Mouse (Mus musculus) midbrain, embryonic 15.5 days (tissue): ENCODE results near the gene Ctcfl. TPM values are rescaled to one million over a fixed set of nuclear protein-coding genes. Genes with fewer than 3 reads are reported as not detected.

Experiments used
- ATAC-seq: fragments of 200-750 bp; cut with Nextera tagmentation; replicated peaks from 2 replicates; pipeline ENCODE4 v1.8.0; 2017; ENCODE audit warnings: moderate TSS enrichment
- H3K27ac ChIP-seq: fragments of 300-500 bp; sonication (generic); 2 replicates; pipeline ENCODE4 v1.5.1; 2015; ENCODE audit warnings: mild to moderate bottlenecking, inconsistent platforms
- H3K27me3 ChIP-seq: fragments of 300-500 bp; sonication (generic); replicated peaks from 2 replicates; pipeline ENCODE4 v1.6.1; 2015; ENCODE audit warnings: inconsistent platforms
- H3K36me3 ChIP-seq: fragments of 300-500 bp; sonication (generic); replicated peaks from 2 replicates; pipeline ENCODE4 v1.6.1; 2015; ENCODE audit warnings: inconsistent platforms
- H3K4me1 ChIP-seq: fragments of 300-500 bp; sonication (generic); 2 replicates; pipeline ENCODE4 v1.6.1; 2015; ENCODE audit warnings: inconsistent platforms
- H3K4me2 ChIP-seq: fragments of 300-500 bp; sonication (generic); 2 replicates; pipeline ENCODE4 v1.6.1; 2015; ENCODE audit warnings: inconsistent platforms, mild to moderate bottlenecking, moderate library complexity
- H3K4me3 ChIP-seq: fragments of 300-500 bp; sonication (generic); 2 replicates; pipeline ENCODE4 v1.5.1; 2015; ENCODE audit warnings: mild to moderate bottlenecking, inconsistent platforms
- H3K9ac ChIP-seq: fragments of 300-500 bp; sonication (generic); 2 replicates; pipeline ENCODE4 v1.6.1; 2015; ENCODE audit warnings: mild to moderate bottlenecking, inconsistent platforms
- H3K9me3 ChIP-seq: fragments of 300-500 bp; sonication (generic); 2 replicates; pipeline ENCODE4 v1.6.1; 2016; ENCODE audit warnings: inconsistent platforms
- WGBS: fragments of 180-500 bp; shearing (Covaris S2); methylation state at CpG from one replicate; pipeline ENCODE4 v1.1.7; 2015; ENCODE audit warnings: mixed read lengths; 5-methylcytosine and 5-hydroxymethylcytosine counted together
- polyA plus RNA-seq: library from polyadenylated mRNA; unstranded; fragments of >200 nt; fragmentation: Nextera tagmentation; extraction: Ambion mirVana; gene quantifications from 2 replicates; pipeline ENCODE4 v1.2.1, GENCODE M21; 2015

Ctcfl gene
- polyA plus RNA-seq, 1 experiment from 2014 or later, result 0.14 TPM

DNA sequence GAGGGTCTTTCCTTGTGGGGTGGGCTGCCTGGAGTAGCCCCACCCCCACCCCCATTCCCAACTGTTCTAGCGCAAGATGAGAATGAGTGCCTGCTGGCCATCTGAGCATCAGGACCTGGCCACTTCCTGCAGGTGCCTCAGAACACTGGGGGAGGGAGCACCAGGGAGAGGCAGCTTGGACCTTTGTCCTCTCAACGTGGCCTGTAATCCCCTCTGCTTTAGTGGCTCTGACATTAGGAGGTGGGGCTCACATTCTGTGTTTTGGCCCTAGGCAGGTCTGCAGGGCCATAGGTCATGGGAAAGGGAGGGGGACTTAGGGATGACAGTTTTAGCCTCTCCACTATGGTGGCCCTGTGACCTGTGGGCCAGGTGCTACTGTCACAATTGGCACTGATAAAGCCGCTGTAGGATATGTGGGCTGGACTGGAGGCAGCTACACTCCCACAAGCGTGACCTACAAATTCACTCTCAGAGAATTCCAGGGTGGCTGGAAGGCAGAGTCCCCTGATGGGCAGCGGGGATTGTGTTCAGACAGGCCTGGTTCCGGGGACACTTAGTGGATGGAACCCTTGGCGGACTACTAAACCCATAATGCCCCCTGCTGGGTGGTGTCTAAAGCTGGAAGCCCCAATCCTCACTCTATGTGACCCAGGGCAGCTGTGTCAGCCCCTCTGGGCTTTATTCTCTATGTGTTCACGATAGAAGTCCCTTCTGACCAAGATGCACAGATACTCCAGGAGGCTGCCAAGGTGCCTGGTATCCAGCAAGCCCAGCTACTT, 68.5 kb downstream of the Ctcfl start:
- ATAC-seq, result no peak
- Histone ChIP-seq H3K27ac (no peak overlapping the region), H3K9ac (no peak overlapping the region), H3K27me3 (no peaks in the 10 kb centered on the region), H3K9me3 (no peaks in the 10 kb centered on the region), H3K4me2 (no peak overlapping the region), H3K4me3 (no peak overlapping the region), H3K4me1 (no peaks in the 10 kb centered on the region), H3K36me3 (no peaks in the 10 kb centered on the region)
- WGBS, result 32% methylated on average over 8 of the region's 8 CpGs

DNA sequence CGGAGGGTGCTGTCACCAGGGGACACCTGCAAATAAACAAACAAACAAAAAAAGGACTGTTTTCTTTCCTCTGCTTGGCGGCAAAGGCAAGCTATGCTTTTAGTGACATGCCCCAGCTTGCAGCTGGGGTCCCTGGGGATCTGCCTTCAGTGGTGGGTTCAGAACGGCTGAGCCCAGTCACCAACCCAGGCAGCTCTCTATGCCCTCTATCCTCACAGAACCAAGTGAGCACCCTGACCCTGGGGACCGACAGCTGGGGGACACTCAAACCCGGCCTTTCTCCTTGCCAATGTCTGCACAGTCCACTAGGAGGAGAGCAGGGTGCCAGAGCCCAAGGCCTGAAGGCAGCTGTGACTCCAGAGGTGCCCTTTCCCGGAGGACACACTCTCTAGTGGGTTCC, 69.5 kb downstream of the Ctcfl start:
- H3K9ac ChIP-seq, result no peak overlapping the region
- 58% methylated on average over 6 of the region's 6 CpGs for WGBS
- H3K9me3 ChIP-seq, result no peaks in the 10 kb centered on the region
- no peak overlapping the region for H3K4me3 ChIP-seq
- no peaks in the 10 kb centered on the region for H3K4me1 ChIP-seq
- H3K27me3 ChIP-seq, result no peaks in the 10 kb centered on the region
- H3K36me3 ChIP-seq, result no peaks in the 10 kb centered on the region
- ATAC-seq, result no peak
- H3K27ac ChIP-seq, result no peak overlapping the region
- no peak overlapping the region for H3K4me2 ChIP-seq

DNA sequence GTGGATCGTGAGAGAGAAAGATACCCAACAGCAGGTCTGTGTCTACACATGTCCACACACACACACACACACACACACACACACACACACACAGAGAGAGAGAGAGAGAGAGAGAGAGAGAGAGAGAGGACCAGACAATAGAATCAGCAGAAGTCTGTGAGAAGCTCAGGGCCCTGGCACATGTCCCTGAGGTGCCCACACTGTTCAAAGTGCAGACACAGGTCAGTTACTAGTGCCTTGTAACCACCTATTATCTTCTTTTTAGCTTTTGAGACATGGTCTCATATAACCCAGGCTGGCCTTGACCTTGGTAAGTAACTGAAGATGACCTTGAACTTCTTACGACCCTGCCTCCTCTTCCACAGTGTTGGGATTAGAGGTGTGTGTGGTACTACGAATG, 70.1 kb downstream of the Ctcfl start:
- Histone ChIP-seq H3K27ac (no peak overlapping the region), H3K4me1 (no peaks in the 10 kb centered on the region)
- 87% methylated on average over 3 of the region's 3 CpGs for WGBS

DNA sequence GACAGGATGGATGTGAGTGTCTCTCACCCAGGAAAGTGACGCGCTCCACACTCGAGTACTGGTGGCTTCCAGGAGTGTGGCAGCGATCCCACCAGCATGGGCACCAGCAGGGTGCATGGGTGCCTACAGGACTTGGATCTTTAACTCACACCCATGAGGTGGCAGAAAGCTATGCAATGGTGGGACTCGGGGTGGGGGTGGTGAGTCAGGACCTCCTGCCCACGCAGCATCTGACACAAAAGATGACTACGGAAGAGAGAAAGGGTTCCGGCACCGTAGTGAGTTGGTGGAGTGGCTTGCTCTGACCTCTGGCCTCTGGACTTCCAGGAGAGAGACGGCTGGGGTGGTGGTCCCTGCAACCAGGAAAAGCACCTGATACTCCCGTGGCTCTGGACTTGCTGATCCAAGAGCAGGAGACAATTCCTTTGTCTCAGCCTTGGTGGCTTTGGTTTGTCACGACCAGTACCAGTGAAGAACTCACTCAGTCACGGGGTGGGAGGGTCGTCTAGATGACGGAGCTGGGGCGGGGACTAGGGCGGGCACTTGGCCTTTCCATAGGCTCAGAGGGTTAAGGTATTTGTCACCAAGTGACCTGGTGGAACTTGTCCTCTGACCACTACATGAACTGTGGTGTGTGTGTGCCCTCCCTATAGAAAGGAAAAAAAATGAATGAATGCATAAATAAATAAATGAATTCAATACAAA, 71.1 kb downstream of the Ctcfl start:
- no peaks in the 10 kb centered on the region for H3K9me3 ChIP-seq
- no peaks in the 10 kb centered on the region for H3K36me3 ChIP-seq
- 51% methylated on average over 17 of the region's 17 CpGs for WGBS
- H3K4me2 ChIP-seq, result no peak overlapping the region
- no peak for ATAC-seq
- H3K27me3 ChIP-seq, result no peaks in the 10 kb centered on the region
- H3K27ac ChIP-seq, result no peak overlapping the region
- no peaks in the 10 kb centered on the region for H3K4me1 ChIP-seq
- H3K9ac ChIP-seq, result no peak overlapping the region
- H3K4me3 ChIP-seq, result no peak overlapping the region

More for the DNA sequence above, 70.1 kb downstream of the Ctcfl start:
- H3K4me2 ChIP-seq, result no peak overlapping the region
- H3K9me3 ChIP-seq, result no peaks in the 10 kb centered on the region
- no peaks in the 10 kb centered on the region for H3K27me3 ChIP-seq
- H3K4me3 ChIP-seq, result no peak overlapping the region
- H3K36me3 ChIP-seq, result no peaks in the 10 kb centered on the region
- no peak overlapping the region for H3K9ac ChIP-seq
- ATAC-seq, result no peak

DNA sequence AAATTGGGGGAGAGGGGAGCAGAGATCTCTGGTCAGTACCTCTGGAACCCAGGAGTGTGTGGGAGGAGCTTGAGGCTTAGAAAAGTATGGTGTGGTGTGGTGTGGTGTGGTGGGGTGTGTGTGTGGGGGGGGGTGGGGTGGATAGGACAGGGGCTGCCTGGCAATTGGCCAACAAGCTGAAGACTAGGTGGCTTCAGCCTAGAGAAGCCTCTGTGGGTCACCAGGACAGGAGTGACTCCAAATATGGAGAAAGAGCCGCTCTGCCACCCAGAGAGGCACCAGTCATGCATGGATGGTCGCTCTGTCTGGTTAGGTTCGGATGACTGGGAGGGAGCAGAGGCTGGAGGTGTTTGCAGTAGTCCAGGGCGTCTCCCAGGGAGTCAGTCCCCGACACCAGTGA, 71.9 kb downstream of the Ctcfl start:
- no peak overlapping the region for H3K27ac ChIP-seq
- H3K27me3 ChIP-seq, result no peaks in the 10 kb centered on the region
- H3K4me2 ChIP-seq, result no peak overlapping the region
- no peak for ATAC-seq
- H3K36me3 ChIP-seq, result no peaks in the 10 kb centered on the region
- H3K9ac ChIP-seq, result no peak overlapping the region
- WGBS, result 40% methylated on average over 5 of the region's 5 CpGs
- H3K4me1 ChIP-seq, result no peaks in the 10 kb centered on the region
- no peak overlapping the region for H3K4me3 ChIP-seq
- H3K9me3 ChIP-seq, result no peaks in the 10 kb centered on the region

DNA sequence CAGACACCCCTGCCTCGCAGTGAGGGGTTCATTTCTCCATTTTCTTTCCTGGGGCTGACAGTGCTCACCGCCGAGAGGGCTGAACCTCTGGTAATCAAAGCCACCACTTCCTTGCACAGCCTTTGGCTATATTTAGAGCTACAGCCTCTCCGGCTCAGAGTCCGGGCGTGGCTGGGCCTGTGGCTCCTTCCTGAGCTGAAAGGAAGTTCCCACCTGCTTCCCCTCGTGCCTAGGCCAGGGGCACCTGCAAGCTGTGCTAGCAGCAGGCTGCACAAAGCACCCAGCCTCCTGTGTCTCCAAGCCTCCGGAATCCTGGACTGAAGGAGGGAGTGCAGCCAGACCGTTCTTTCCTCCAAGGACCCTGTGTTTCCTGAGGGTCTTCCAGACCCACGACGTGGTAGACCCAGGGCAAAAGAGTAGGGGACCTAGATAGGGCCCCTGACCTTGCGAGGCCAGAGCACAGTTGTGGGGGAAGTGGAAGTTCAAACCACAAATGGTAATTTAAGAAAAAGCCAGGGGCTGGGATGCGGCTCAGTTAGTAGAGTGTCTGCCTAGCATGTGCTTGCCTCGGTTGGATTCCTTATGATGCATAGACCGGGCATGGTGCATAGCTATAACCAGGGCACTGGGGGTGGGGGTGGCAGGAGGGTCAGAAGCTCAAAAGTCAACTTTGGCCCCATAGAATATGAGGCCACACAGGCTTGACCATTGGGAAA, 72.6 kb downstream of the Ctcfl start:
- no peak overlapping the region for H3K4me3 ChIP-seq
- no peak overlapping the region for H3K4me2 ChIP-seq
- ATAC-seq, result no peak
- H3K9me3 ChIP-seq, result no peaks in the 10 kb centered on the region
- H3K9ac ChIP-seq, result no peak overlapping the region
- no peak overlapping the region for H3K27ac ChIP-seq
- H3K36me3 ChIP-seq, result no peaks in the 10 kb centered on the region
- WGBS, result 75% methylated on average over 15 of the region's 15 CpGs
- H3K27me3 ChIP-seq, result no peaks in the 10 kb centered on the region
- no peaks in the 10 kb centered on the region for H3K4me1 ChIP-seq

DNA sequence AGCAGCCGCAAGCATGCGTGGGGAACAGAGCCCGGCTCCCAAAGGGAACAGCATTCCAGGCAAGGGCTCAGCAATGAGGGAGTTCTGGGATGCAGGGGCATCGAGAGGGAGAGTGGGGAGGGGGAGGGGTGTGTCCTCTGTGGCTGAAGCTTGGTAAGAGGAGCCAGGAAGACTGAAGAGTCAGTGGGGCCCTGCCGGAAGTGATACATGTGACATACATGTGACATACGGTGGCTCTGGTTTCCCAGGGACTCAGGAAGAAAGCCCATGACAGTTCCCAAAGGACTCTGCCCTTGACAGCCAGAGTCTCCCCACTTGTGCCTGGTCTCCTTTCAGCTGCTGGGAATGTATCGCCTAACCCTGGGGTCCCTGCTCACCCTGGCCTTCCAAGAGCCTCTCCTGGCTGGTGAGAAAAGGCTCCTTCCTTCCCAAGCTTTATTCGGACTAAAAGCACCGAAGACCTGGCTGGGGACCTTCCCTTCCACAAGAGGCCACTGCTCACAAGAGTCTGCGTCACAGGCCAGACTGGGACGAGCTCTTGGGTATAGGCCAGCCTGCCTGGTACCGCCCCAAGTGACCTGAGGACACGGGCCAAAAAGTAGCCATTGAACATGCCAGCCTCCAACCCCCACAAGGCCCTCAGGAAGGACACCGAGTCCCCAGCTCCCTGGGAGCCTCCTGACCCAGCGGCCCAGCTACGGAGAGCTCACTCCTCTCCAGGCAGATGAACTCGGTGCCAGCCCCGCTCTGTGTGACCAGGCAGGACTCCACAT, 74.9 kb downstream of the Ctcfl start:
- Histone ChIP-seq H3K36me3 (no peaks in the 10 kb centered on the region), H3K4me1 (no peaks in the 10 kb centered on the region), H3K27ac (no peak overlapping the region), H3K9ac (no peak overlapping the region), H3K9me3 (no peaks in the 10 kb centered on the region), H3K4me2 (no peak overlapping the region), H3K4me3 (no peak overlapping the region), H3K27me3 (no peaks in the 10 kb centered on the region)
- WGBS, result 80% methylated on average over 18 of the region's 18 CpGs
- ATAC-seq, result no peak

Other genes with a start within 250 kb of the Ctcfl start
- 14.3 and 17.2 TPM in 2 replicates for gene Bmp7, start 179.2 kb downstream of the Ctcfl start, polyA plus RNA-seq
- 1.4 TPM in 2 replicates for gene Spo11, start 141.8 kb downstream of the Ctcfl start, polyA plus RNA-seq
- 118 and 126 TPM in 2 replicates for gene Rae1, start 119.4 kb downstream of the Ctcfl start, polyA plus RNA-seq
- gene Rbm38, start 99.0 kb downstream of the Ctcfl start, polyA plus RNA-seq, result 13.8 and 16.3 TPM in 2 replicates
- not detected in 2 replicates for gene Pck1, start 33.5 kb upstream of the Ctcfl start, polyA plus RNA-seq
- 0.22 and 1.1 TPM in 2 replicates for gene Zbp1, start 99.4 kb upstream of the Ctcfl start, polyA plus RNA-seq
- gene Pmepa1, start 157.0 kb upstream of the Ctcfl start, polyA plus RNA-seq, result 4.1 and 4.6 TPM in 2 replicates